8 mouse cellular contexts compared by ENCODE assay signal in the genomic region with DNA sequence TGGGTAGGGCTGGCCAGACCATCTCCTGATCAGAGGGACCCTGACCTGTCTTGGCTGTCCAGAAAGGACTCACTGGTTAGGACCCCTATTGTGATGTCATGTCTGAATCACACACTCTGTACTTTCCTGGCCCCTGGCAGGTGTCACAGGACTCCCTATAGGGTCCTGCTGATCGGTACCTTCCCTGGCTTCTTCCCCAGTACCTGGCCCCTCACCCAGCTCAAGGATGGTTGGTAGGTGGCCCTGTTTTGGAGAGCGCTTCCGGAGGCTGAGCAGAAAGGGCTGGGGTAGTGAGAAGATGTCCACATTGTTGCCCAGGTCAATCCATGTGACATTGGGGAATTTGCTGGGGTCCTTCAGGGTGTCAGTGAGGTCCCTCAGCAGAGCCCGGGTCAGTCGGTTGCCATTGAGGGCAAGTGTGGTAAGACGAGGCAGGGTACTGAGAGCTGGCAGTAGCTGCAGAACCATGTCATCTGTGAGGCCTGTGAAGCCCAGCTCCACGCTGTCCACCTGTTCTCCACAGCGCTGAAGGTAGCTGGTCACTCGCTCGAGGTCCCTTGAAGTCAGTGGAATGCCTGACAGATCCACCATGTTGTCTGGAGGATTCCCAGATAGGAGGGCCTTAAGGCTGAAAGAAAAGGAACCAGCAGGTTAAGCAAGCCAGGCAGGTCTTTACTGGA. TPM values are rescaled to one million over a fixed set of nuclear protein-coding genes. Genes with fewer than 3 reads are reported as not detected.
DNase-seq lines count a peak whose midpoint lies in the region; ATAC-seq and TF ChIP-seq lines count a peak whose summit lies in the region.

No protein-coding gene starts in this region.

- no peaks in the 10 kb centered on the region for H3K27me3 ChIP-seq in MEL (ENCODE audit: control insufficient read depth in 1 of 2, insufficient read depth in 2 of 2, low read length in 2 of 2)
- no peaks in the 10 kb centered on the region for H3K27me3 ChIP-seq in hindbrain, embryonic 12.5 days
- no peaks in the 10 kb centered on the region for H3K27me3 ChIP-seq in midbrain, embryonic 12.5 days

- DNase-seq in cerebellum, adult 9-11 months: peak; percentile 46
- no peak for DNase-seq in cerebellum, adult 18-20 months
- DNase-seq in MEL (ENCODE audit: low read depth, low spot score): peak; percentile 83
- no peak for DNase-seq in gastrocnemius, postnatal 36 days
- no peak for DNase-seq in adrenal gland, postnatal 4 days (ENCODE audit: low spot score in 2 of 2)
- DNase-seq in kidney, postnatal 36 days: no peak

- H3K4me1 ChIP-seq in MEL (ENCODE audit: control insufficient read depth in 1 of 2, insufficient read depth in 2 of 2, low read length in 2 of 2): peaks cover 0 to 13% of the 10 kb centered on the region in 2 experiments; a peak in 2 of 4 replicates
- peaks cover 34% of the 10 kb centered on the region for H3K4me1 ChIP-seq in hindbrain, embryonic 12.5 days
- peaks cover 39% of the 10 kb centered on the region for H3K4me1 ChIP-seq in midbrain, embryonic 12.5 days

- TF ChIP-seq RAD21 in MEL (IDR thresholded peaks at IDR 0.05; ENCODE audit: low read depth, low read length): no peak

- intact Hi-C loops in gastrocnemius, postnatal 36 days (cut with DNase I): no loop called here

- H3K9ac ChIP-seq in MEL (ENCODE audit: control insufficient read depth, low read depth, low read length, poor library complexity, severe bottlenecking): peak overlapping the region; percentile 97
- peak overlapping the region; percentile 97 for H3K9ac ChIP-seq in hindbrain, embryonic 12.5 days
- peak overlapping the region; percentile 39; the same call in 1 of the 2 replicates for H3K9ac ChIP-seq in midbrain, embryonic 12.5 days (replicated peaks)

- H3K27ac ChIP-seq in MEL (ENCODE audit: control insufficient read depth, low read depth, low read length): peak overlapping the region; percentile 99
- peak overlapping the region; percentile 52 for H3K27ac ChIP-seq in hindbrain, embryonic 12.5 days
- peak overlapping the region; percentile 54 for H3K27ac ChIP-seq in midbrain, embryonic 12.5 days (replicated peaks)

- peaks cover 12 to 26% of the 10 kb centered on the region in 2 experiments for H3K36me3 ChIP-seq in MEL (ENCODE audit: control insufficient read depth in 1 of 2, insufficient read depth in 2 of 2, low read length in 2 of 2)
- H3K36me3 ChIP-seq in hindbrain, embryonic 12.5 days: peaks cover 63% of the 10 kb centered on the region
- H3K36me3 ChIP-seq in midbrain, embryonic 12.5 days: peaks cover 64% of the 10 kb centered on the region

- H3K4me3 ChIP-seq in MEL (ENCODE audit: control insufficient read depth in 1 of 2, insufficient read depth in 1 of 2, low read depth in 2 of 2, low read length in 2 of 2): peak overlapping the region in 1 of 2 experiments; percentile 97; a peak in 2 of 4 replicates
- H3K4me3 ChIP-seq in hindbrain, embryonic 12.5 days: 0 out of 2 replicates have a peak overlapping the region, but pooled peaks have one; percentile 86
- H3K4me3 ChIP-seq in midbrain, embryonic 12.5 days: 0 out of 2 replicates have a peak overlapping the region, but pooled peaks have one; percentile 72

- no peak for TF ChIP-seq EP300 in MEL (IDR thresholded peaks at IDR 0.05; ENCODE audit: low read depth in 1 of 2, low read length in 2 of 2)

- TF ChIP-seq POLR2A in MEL (IDR thresholded peaks at IDR 0.05; ENCODE audit: control insufficient read depth in 1 of 2, insufficient read depth in 1 of 2, low read depth in 1 of 2, low read length in 2 of 2, poor library complexity in 1 of 2): peak; percentile 73 to 88; a peak in 3 of 4 replicates

- H3K4me2 ChIP-seq in hindbrain, embryonic 12.5 days (replicated peaks): peak overlapping the region; percentile 90
- peak overlapping the region; percentile 88 for H3K4me2 ChIP-seq in midbrain, embryonic 12.5 days (replicated peaks)

- H3K9me3 ChIP-seq in MEL (replicated peaks; ENCODE audit: insufficient read depth, low read length): no peaks in the 10 kb centered on the region
- no peaks in the 10 kb centered on the region for H3K9me3 ChIP-seq in hindbrain, embryonic 12.5 days (replicated peaks)
- no peaks in the 10 kb centered on the region for H3K9me3 ChIP-seq in midbrain, embryonic 12.5 days

- 45% methylated on average over 10 of the region's 10 CpGs for WGBS in hindbrain, embryonic 12.5 days
- WGBS in midbrain, embryonic 12.5 days: 50% methylated on average over 10 of the region's 10 CpGs

- no peak for ATAC-seq in hindbrain, embryonic 12.5 days (ENCODE audit: low FRiP score)
- no peak for ATAC-seq in midbrain, embryonic 12.5 days (ENCODE audit: low FRiP score, low read depth)

- no peak for TF ChIP-seq CTCF in MEL (IDR thresholded peaks at IDR 0.05 in 2 of 3, conservative IDR thresholded peaks at IDR 0.05 in 1 of 3; ENCODE audit: control insufficient read depth in 1 of 3, insufficient read depth in 1 of 3, low read depth in 2 of 3, low read length in 3 of 3, poor library complexity in 1 of 3, severe bottlenecking in 1 of 3)

- peaks cover 25% of the 10 kb centered on the region for H3K79me2 ChIP-seq in MEL (ENCODE audit: control insufficient read depth, insufficient read depth, low read length, poor library complexity)

TF ChIP-seq in MEL, 35 proteins besides CTCF, POLR2A, EP300 and RAD21:
- TF ChIP-seq ZKSCAN1 (IDR thresholded peaks at IDR 0.05; ENCODE audit: low read depth, low read length) (no peak), ZC3H11A (IDR thresholded peaks at IDR 0.05; ENCODE audit: low read depth, low read length) (no peak), POLR2AphosphoS5 (IDR thresholded peaks at IDR 0.05; ENCODE audit: borderline replicate concordance, low read depth, low read length) (peak; percentile 85), RCOR1 (IDR thresholded peaks at IDR 0.05; ENCODE audit: low read depth, low read length) (no peak), TBP (IDR thresholded peaks at IDR 0.05; ENCODE audit: low read depth, low read length) (peak; percentile 38; the same call in 1 of the 2 replicates), GATA1 (IDR thresholded peaks at IDR 0.05; ENCODE audit: low read depth, low read length) (no peak), TAL1 (IDR thresholded peaks at IDR 0.05; ENCODE audit: low read length) (no peak), CHD2 (IDR thresholded peaks at IDR 0.05; ENCODE audit: low read length) (no peak), NRF1 (IDR thresholded peaks at IDR 0.05; ENCODE audit: insufficient read depth, low read depth, low read length, poor library complexity, severe bottlenecking) (no peak), KAT2A (conservative IDR thresholded peaks at IDR 0.05; ENCODE audit: low read depth, low read length) (no peak), NELFE (IDR thresholded peaks at IDR 0.05; ENCODE audit: low read depth, low read length) (no peak), E2F4 (IDR thresholded peaks at IDR 0.05; ENCODE audit: borderline replicate concordance, low read depth, low read length) (no peak), SMC3 (IDR thresholded peaks at IDR 0.05; ENCODE audit: low read depth, low read length) (no peak), MYC (IDR thresholded peaks at IDR 0.05; ENCODE audit: low read depth, low read length) (no peak)
TF ChIP-seq in MEL: peak in this region for 2.

RNA-seq across cellular contexts. Expression of a gene that starts 31.5 kb away (rescaled TPM):
- total RNA-seq in MEL (2012; rRNA removed): 30.4 and 32.0 TPM in 2 replicates
- 10 to 100 TPM in 1 of 2 experiments, not detected in 1; 30.0 TPM for polyA plus RNA-seq in MEL (2012; ENCODE audit: insufficient read depth in 1 of 2, insufficient read length in 2 of 2, low read depth in 1 of 2, low replicate concordance in 2 of 2, missing spikeins in 1 of 2)
- polyA plus RNA-seq in hindbrain, embryonic 12.5 days (2016; fragmentation: Nextera tagmentation; extraction: Ambion mirVana): 10.8 and 14.3 TPM in 2 replicates
- 10.9 and 12.7 TPM in 2 replicates for polyA plus RNA-seq in midbrain, embryonic 12.5 days (2016; fragmentation: Nextera tagmentation; extraction: Ambion mirVana)
- 1 to 10 TPM in 1 of 2 experiments, under 1 TPM in 1; 0.87 to 1.1 TPM for total RNA-seq in gastrocnemius, postnatal 36 days (2021)
- total RNA-seq in adrenal gland, postnatal 4 days (2021): 1 to 10 TPM; 3.4 to 4.2 TPM

RNA-seq across cellular contexts. Expression of a gene that starts 42.6 kb away (rescaled TPM):
- 6.0 and 7.0 TPM in 2 replicates for total RNA-seq in MEL (2012; rRNA removed)
- polyA plus RNA-seq in MEL (2012; ENCODE audit: insufficient read depth in 1 of 2, insufficient read length in 2 of 2, low read depth in 1 of 2, low replicate concordance in 2 of 2, missing spikeins in 1 of 2): 1 to 10 TPM in 1 of 2 experiments, not detected in 1; 8.9 TPM
- 18.0 and 19.1 TPM in 2 replicates for polyA plus RNA-seq in hindbrain, embryonic 12.5 days (2016; fragmentation: Nextera tagmentation; extraction: Ambion mirVana)
- polyA plus RNA-seq in midbrain, embryonic 12.5 days (2016; fragmentation: Nextera tagmentation; extraction: Ambion mirVana): 12.8 and 16.6 TPM in 2 replicates
- total RNA-seq in gastrocnemius, postnatal 36 days (2021): 1 to 10 TPM; 3.5 to 4.3 TPM
- 10 to 100 TPM; 47.8 to 53.0 TPM for total RNA-seq in adrenal gland, postnatal 4 days (2021)

RNA-seq across cellular contexts. Expression of a gene that starts 42.7 kb away (rescaled TPM):
- 21.8 and 24.1 TPM in 2 replicates for total RNA-seq in MEL (2012; rRNA removed)
- polyA plus RNA-seq in MEL (2012; ENCODE audit: insufficient read depth in 1 of 2, insufficient read length in 2 of 2, low read depth in 1 of 2, low replicate concordance in 2 of 2, missing spikeins in 1 of 2): 10 to 100 TPM in 1 of 2 experiments, not detected in 1; 51.9 TPM
- 34.5 and 38.7 TPM in 2 replicates for polyA plus RNA-seq in hindbrain, embryonic 12.5 days (2016; fragmentation: Nextera tagmentation; extraction: Ambion mirVana)
- 36.4 and 39.9 TPM in 2 replicates for polyA plus RNA-seq in midbrain, embryonic 12.5 days (2016; fragmentation: Nextera tagmentation; extraction: Ambion mirVana)
- total RNA-seq in gastrocnemius, postnatal 36 days (2021): 1 to 10 TPM; 3.9 to 4.0 TPM
- total RNA-seq in adrenal gland, postnatal 4 days (2021): 10 to 100 TPM; 49.0 to 53.5 TPM

RNA-seq across cellular contexts. Expression of a gene that starts 54.8 kb away (rescaled TPM):
- 1,877 and 1,965 TPM in 2 replicates for total RNA-seq in MEL (2012; rRNA removed)
- 1,000 to 10,000 TPM in 1 of 2 experiments, not detected in 1; 1,800 TPM for polyA plus RNA-seq in MEL (2012; ENCODE audit: insufficient read depth in 1 of 2, insufficient read length in 2 of 2, low read depth in 1 of 2, low replicate concordance in 2 of 2, missing spikeins in 1 of 2)
- polyA plus RNA-seq in hindbrain, embryonic 12.5 days (2016; fragmentation: Nextera tagmentation; extraction: Ambion mirVana): 3,674 and 3,736 TPM in 2 replicates
- polyA plus RNA-seq in midbrain, embryonic 12.5 days (2016; fragmentation: Nextera tagmentation; extraction: Ambion mirVana): 3,778 and 3,810 TPM in 2 replicates
- 100 to 1,000 TPM; 783 to 809 TPM for total RNA-seq in gastrocnemius, postnatal 36 days (2021)
- total RNA-seq in adrenal gland, postnatal 4 days (2021): 1,000 to 10,000 TPM; 1,464 to 1,492 TPM

Comparison
In these comparisons a context has a peak if more than half of its experiments do, and no peak if none do; other contexts are left out.
1. DNase-seq: peak in cerebellum, adult 9-11 months (single experiment) and MEL (single experiment); none in cerebellum, adult 18-20 months (0 of 2), gastrocnemius, postnatal 36 days (0 of 2), adrenal gland, postnatal 4 days (0 of 2) and kidney, postnatal 36 days (0 of 2).
2. H3K9ac ChIP-seq: peak in every context shown above with its lines; median percentile 97 in MEL; 97 in hindbrain, embryonic 12.5 days; 39 in midbrain, embryonic 12.5 days.
3. Peak in every context shown above with its lines, with median percentiles within 50 percentile points of each other: H3K27ac ChIP-seq.